Mouse (Mus musculus) heart, embryonic 14.5 days (tissue): ENCODE data around the gene Porcn. TPM values are rescaled to one million over a fixed set of nuclear protein-coding genes. Genes with fewer than 3 reads are reported as not detected.

Source experiments
- ATAC-seq: fragments of 200-750 bp; cut with Nextera tagmentation; 2 replicates; pipeline ENCODE4 v1.8.0; 2017; ENCODE audit warnings: low read depth, moderate TSS enrichment; ENCODE audit not compliant: insufficient number of reproducible peaks, insufficient read depth, low FRiP score
- H3K27ac ChIP-seq, 2 experiments: fragments of 200-500 bp in 1 of 2; fragments of 300-500 bp in 1 of 2; sonication (generic) in 1 of 2; replicated peaks in 1 of 2; 2 replicates each; pipeline ENCODE4 v1.5.1; 2012 to 2014; ENCODE audit warnings: low read depth in 2 of 2, low read length in 2 of 2, control low read depth in 1 of 2, mild to moderate bottlenecking in 1 of 2, mixed read lengths in 1 of 2; ENCODE audit not compliant: control insufficient read depth in 1 of 2, insufficient read depth in 1 of 2
- H3K27me3 ChIP-seq: fragments of 300-500 bp; sonication (generic); 2 replicates; pipeline ENCODE4 v1.6.1; 2014; ENCODE audit warnings: mild to moderate bottlenecking, low read length, control low read depth; ENCODE audit not compliant: control insufficient read depth, insufficient read depth
- H3K36me3 ChIP-seq: fragments of 300-500 bp; sonication (generic); 2 replicates; pipeline ENCODE4 v1.6.1; 2014; ENCODE audit warnings: mild to moderate bottlenecking, control low read depth, low read length, mixed read lengths; ENCODE audit not compliant: control insufficient read depth, insufficient read depth
- H3K4me1 ChIP-seq, 2 experiments: fragments of 200-500 bp in 1 of 2; fragments of 300-500 bp in 1 of 2; sonication (generic) in 1 of 2; 2 replicates each; pipeline ENCODE4 v1.6.1; 2012 to 2014; ENCODE audit warnings: low read length in 2 of 2, control low read depth in 1 of 2, mixed read lengths in 1 of 2; ENCODE audit not compliant: control insufficient read depth in 2 of 2, insufficient read depth in 2 of 2
- H3K4me2 ChIP-seq: fragments of 300-500 bp; sonication (generic); 2 replicates; pipeline ENCODE4 v1.6.1; 2014; ENCODE audit warnings: mild to moderate bottlenecking, low read length
- H3K4me3 ChIP-seq, 2 experiments: fragments of 200-500 bp in 1 of 2; fragments of 300-500 bp in 1 of 2; sonication (generic) in 1 of 2; 2 replicates each; pipeline ENCODE4 v1.5.1; 2012 to 2014; ENCODE audit warnings: low read length in 2 of 2, mild to moderate bottlenecking in 2 of 2, control low read depth in 1 of 2, low read depth in 1 of 2, moderate library complexity in 1 of 2; ENCODE audit not compliant: control insufficient read depth in 1 of 2, insufficient read depth in 1 of 2
- H3K9ac ChIP-seq: fragments of 300-500 bp; sonication (generic); 2 replicates; pipeline ENCODE4 v1.6.1; 2014; ENCODE audit warnings: mild to moderate bottlenecking, low read length
- H3K9me3 ChIP-seq: fragments of 300-500 bp; sonication (generic); 2 replicates; pipeline ENCODE4 v1.6.1; 2016; ENCODE audit warnings: low read length, control low read depth; ENCODE audit not compliant: control insufficient read depth
- WGBS: fragments of 180-500 bp; shearing (Covaris S2); extraction: QIAGEN DNeasy Blood & Tissue Kit; methylation state at CpG from one replicate; pipeline ENCODE4 v1.1.7; 2014; 5-methylcytosine and 5-hydroxymethylcytosine counted together
- polyA plus RNA-seq: library from polyadenylated mRNA; unstranded; fragments of >200 nt; fragmentation: Nextera tagmentation; extraction: Ambion mirVana; gene quantifications from 2 replicates; pipeline ENCODE4 v1.2.1, GENCODE M21; 2014

The Porcn gene
- polyA plus RNA-seq, 1 experiment from 2014 or later = 4.2 TPM

GRCm38 (mm10) chrX:8238804-8239395, 32.6 kb upstream of the Porcn start:
- no peaks in the 10 kb centered on the region for H3K36me3 ChIP-seq
- WGBS = 73% methylated on average over 13 of the region's 13 CpGs
- H3K4me3 ChIP-seq = no peak overlapping the region
- H3K27ac ChIP-seq = no peak overlapping the region
- H3K27me3 ChIP-seq = no peaks in the 10 kb centered on the region
- no peak overlapping the region for H3K4me2 ChIP-seq
- H3K9me3 ChIP-seq = no peaks in the 10 kb centered on the region
- no peak for ATAC-seq
- no peaks in the 10 kb centered on the region for H3K4me1 ChIP-seq
- no peak overlapping the region for H3K9ac ChIP-seq

DNA sequence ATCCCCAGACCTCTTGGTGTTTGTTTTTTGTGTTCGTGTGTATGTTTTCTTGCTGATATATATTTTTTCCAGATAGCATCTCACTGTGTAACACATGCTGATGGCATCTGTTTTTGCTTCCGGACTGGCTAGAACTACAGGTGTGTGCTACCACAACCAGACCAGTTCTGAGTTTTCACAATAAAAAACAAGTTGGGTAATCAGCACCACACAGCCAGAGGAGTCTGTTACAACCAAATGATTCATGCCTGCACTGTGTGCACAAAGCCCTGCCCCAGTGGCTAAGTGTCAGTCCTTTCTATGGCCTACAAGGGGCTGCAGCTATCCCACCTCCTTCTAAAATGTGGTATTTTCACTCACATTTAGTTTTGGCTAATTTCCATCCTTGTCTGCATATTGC, 30.4 kb upstream of the Porcn start:
- H3K27ac ChIP-seq = no peak overlapping the region
- no peaks in the 10 kb centered on the region for H3K27me3 ChIP-seq
- no peak overlapping the region for H3K4me2 ChIP-seq
- ATAC-seq = no peak
- 69% methylated on average over 2 of the region's 2 CpGs for WGBS
- no peaks in the 10 kb centered on the region for H3K9me3 ChIP-seq
- no peaks in the 10 kb centered on the region for H3K36me3 ChIP-seq
- no peak overlapping the region for H3K9ac ChIP-seq
- no peaks in the 10 kb centered on the region for H3K4me1 ChIP-seq
- H3K4me3 ChIP-seq = no peak overlapping the region

DNA sequence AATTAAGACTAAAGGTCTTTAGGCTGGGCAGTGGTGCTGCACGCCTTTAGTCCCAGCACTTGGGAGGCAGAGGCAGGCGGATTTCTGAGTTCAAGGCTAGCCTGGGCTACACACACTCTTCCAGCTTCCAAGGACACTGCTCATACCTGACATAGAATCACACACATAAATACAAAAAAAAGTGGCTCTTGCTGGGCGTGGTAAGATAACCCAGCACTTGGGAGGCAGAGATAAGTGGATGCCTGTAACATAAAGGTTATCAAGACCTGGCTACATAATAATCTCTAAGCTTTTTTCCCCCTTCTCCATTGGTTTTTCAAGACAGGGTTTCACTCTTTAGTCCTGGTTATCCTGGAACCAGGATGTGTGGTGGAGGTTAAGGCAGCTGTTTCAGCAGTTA, 27.3 kb upstream of the Porcn start:
- no peak overlapping the region for H3K4me3 ChIP-seq
- H3K27ac ChIP-seq = no peak overlapping the region
- H3K36me3 ChIP-seq = no peaks in the 10 kb centered on the region
- H3K9me3 ChIP-seq = no peaks in the 10 kb centered on the region
- no peak overlapping the region for H3K4me2 ChIP-seq
- no peaks in the 10 kb centered on the region for H3K4me1 ChIP-seq
- 74% methylated on average over 3 of the region's 3 CpGs for WGBS
- no peak for ATAC-seq
- H3K9ac ChIP-seq = no peak overlapping the region
- H3K27me3 ChIP-seq = no peaks in the 10 kb centered on the region

DNA sequence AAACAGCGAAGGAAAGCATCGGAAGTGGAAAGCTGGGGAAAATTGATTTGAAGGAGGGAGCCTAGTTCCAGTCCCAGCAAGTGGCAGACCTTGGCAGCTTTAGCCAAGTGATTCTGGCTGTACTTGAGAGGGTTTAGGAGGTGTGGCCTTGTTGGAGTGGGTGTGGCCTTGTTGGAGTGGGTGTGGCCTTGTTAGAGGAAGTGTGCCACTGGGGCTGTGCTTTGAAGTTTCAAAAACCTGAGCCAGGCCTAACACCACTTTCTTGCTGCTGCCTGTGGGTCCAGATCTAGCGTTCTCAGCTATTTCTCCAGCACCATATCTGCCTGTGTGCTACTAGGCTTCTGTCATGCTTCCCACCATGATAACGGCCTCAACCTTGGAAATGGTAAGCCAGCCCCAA, 23.9 kb upstream of the Porcn start:
- Histone ChIP-seq H3K4me2 (no peak overlapping the region), H3K9ac (no peak overlapping the region), H3K9me3 (no peaks in the 10 kb centered on the region), H3K27ac (no peak overlapping the region), H3K4me1 (no peaks in the 10 kb centered on the region), H3K4me3 (no peak overlapping the region), H3K27me3 (no peaks in the 10 kb centered on the region), H3K36me3 (no peaks in the 10 kb centered on the region)
- no peak for ATAC-seq
- WGBS = 62% methylated on average over 4 of the region's 4 CpGs

- H3K27ac ChIP-seq = no peak overlapping the region
- ATAC-seq = no peak
- 72% methylated on average over 7 of the region's 7 CpGs for WGBS
Observed at GRCm38 (mm10) chrX:8223473-8223872, 17.1 kb upstream of the Porcn start.

DNA sequence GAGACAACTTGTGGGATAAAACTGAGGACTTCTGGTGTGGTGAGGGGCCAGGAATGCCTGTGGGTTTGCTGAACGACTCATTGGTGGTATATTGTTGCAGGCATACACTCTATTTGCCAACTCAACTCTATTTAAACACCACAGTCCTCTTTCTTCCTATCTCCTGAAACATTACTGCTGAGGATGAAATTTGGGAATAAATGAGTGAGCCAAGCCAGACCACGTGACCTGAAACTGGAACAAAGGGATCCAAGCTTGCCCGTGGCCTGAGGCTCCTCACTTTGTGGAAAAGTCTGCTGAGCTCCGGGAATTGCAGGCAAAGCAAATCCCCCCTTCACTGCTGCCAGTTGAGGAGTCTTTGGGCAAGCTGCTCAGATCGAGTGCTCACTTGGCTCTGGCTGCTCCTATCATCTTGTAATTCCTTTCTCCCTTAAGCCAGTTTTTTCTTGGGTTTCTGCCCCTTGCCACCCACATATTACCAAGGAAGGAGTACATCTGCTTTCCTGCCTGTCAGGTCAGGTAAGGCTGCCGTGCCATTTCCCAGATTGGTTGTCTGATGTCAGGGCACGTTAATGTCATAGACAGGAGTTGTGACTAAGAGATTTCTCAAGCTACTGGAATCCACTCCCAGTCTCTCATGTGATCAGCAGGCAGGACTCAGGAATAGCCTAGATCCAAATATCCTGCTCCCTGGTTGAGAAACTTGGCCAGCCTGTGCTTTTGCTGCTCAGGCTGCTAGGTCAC, 16.5 kb upstream of the Porcn start:
- H3K4me3 ChIP-seq = no peak overlapping the region
- WGBS = 53% methylated on average over 7 of the region's 7 CpGs
- 0 out of 4 replicates have a peak, but pooled peaks cover 0 to 2% of the 10 kb centered on the region in 2 experiments for H3K4me1 ChIP-seq
- no peak overlapping the region for H3K27ac ChIP-seq
- H3K9me3 ChIP-seq = no peaks in the 10 kb centered on the region
- no peaks in the 10 kb centered on the region for H3K27me3 ChIP-seq
- no peaks in the 10 kb centered on the region for H3K36me3 ChIP-seq
- H3K9ac ChIP-seq = no peak overlapping the region
- H3K4me2 ChIP-seq = no peak overlapping the region
- ATAC-seq = no peak

More at GRCm38 (mm10) chrX:8223473-8223872, 17.1 kb upstream of the Porcn start:
- Histone ChIP-seq H3K9ac (no peak overlapping the region), H3K9me3 (no peaks in the 10 kb centered on the region), H3K36me3 (no peaks in the 10 kb centered on the region), H3K4me1 (0 out of 4 replicates have a peak, but pooled peaks cover 0 to 2% of the 10 kb centered on the region in 2 experiments), H3K27me3 (no peaks in the 10 kb centered on the region), H3K4me3 (no peak overlapping the region), H3K4me2 (no peak overlapping the region)

DNA sequence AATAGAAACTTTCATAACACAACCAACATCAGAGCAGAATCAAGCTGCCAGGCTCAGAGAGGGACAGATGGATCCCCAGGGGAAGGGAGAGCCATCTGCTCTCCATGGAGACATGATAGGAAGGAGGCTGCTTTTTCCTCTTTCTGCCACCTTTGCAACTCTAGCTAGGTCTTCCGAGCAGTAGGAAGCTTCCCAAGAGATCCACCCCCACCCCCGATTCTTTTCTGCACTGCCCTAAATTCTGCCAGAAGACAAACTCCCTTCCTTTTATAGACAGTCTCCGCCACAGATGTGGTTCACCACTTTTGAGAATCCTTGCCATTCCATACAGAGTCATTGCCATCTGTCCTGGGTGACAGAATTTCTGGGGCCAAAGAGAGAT, 16.0 kb upstream of the Porcn start:
- Histone ChIP-seq H3K9ac (no peak overlapping the region), H3K4me1 (0 out of 4 replicates have a peak, but pooled peaks cover 0 to 2% of the 10 kb centered on the region in 2 experiments), H3K9me3 (no peaks in the 10 kb centered on the region), H3K4me2 (no peak overlapping the region), H3K27ac (no peak overlapping the region), H3K27me3 (no peaks in the 10 kb centered on the region), H3K4me3 (no peak overlapping the region), H3K36me3 (no peaks in the 10 kb centered on the region)
- WGBS = 63% methylated on average over 3 of the region's 3 CpGs
- ATAC-seq = no peak
